Mouse (Mus musculus): ENCODE data around the gene Sp100.

- TF ChIP-seq CTCF (IDR thresholded peaks at IDR 0.05; ENCODE audit: extremely low read depth, insufficient read depth, insufficient read length, insufficient replicate concordance) = no peak
- TF ChIP-seq POLR2A (IDR thresholded peaks at IDR 0.05; ENCODE audit: low read depth, low read length) = no peak
Observed at GRCm38 (mm10) chr1:85687346-85687745, 37.6 kb downstream of the Sp100 start.

Measured in spleen, adult 2 months (tissue).